Mouse (Mus musculus) hindbrain, embryonic 12.5 days (tissue): ENCODE measurements around the gene Stk4. TPM values are rescaled to one million over a fixed set of nuclear protein-coding genes. Genes with fewer than 3 reads are reported as not detected.

ENCODE experiments used
- ATAC-seq: fragments of 200-750 bp; cut with Nextera tagmentation; 2 replicates; pipeline ENCODE4 v1.8.0; 2017; ENCODE audit warnings: moderate TSS enrichment; ENCODE audit not compliant: low FRiP score
- H3K27ac ChIP-seq: fragments of 300-500 bp; sonication (generic); 2 replicates; pipeline ENCODE4 v1.5.1; 2016; ENCODE audit warnings: mild to moderate bottlenecking
- H3K27me3 ChIP-seq: fragments of 300-500 bp; sonication (generic); 2 replicates; pipeline ENCODE4 v1.6.1; 2016; ENCODE audit warnings: mild to moderate bottlenecking
- H3K36me3 ChIP-seq: fragments of 300-500 bp; sonication (generic); 2 replicates; pipeline ENCODE4 v1.6.1; 2016; ENCODE audit warnings: mild to moderate bottlenecking
- H3K4me1 ChIP-seq: fragments of 300-500 bp; sonication (generic); 2 replicates; pipeline ENCODE4 v1.6.1; 2016
- H3K4me2 ChIP-seq: fragments of 300-500 bp; sonication (generic); replicated peaks from 2 replicates; pipeline ENCODE4 v1.6.1; 2016; ENCODE audit warnings: mild to moderate bottlenecking
- H3K4me3 ChIP-seq: fragments of 300-500 bp; sonication (generic); 2 replicates; pipeline ENCODE4 v1.5.1; 2016; ENCODE audit warnings: mild to moderate bottlenecking
- H3K9ac ChIP-seq: fragments of 300-500 bp; sonication (generic); 2 replicates; pipeline ENCODE4 v1.6.1; 2016; ENCODE audit warnings: mild to moderate bottlenecking, moderate library complexity
- H3K9me3 ChIP-seq: fragments of 300-500 bp; sonication (generic); replicated peaks from 2 replicates; pipeline ENCODE4 v1.6.1; 2016; ENCODE audit warnings: mild to moderate bottlenecking
- WGBS: fragments of 180-500 bp; shearing (Covaris S2); methylation state at CpG from one replicate; pipeline ENCODE4 v1.1.7; 2016; 5-methylcytosine and 5-hydroxymethylcytosine counted together
- polyA plus RNA-seq: library from polyadenylated mRNA; unstranded; fragments of >200 nt; fragmentation: Nextera tagmentation; extraction: Ambion mirVana; gene quantifications from 2 replicates; pipeline ENCODE4 v1.2.1, GENCODE M21; 2016

Stk4 gene
- polyA plus RNA-seq, 1 experiment from 2014 or later: 32.0 TPM

- H3K27me3 ChIP-seq: no peaks in the 10 kb centered on the region
- no peak overlapping the region for H3K9ac ChIP-seq
- H3K27ac ChIP-seq: no peak overlapping the region
- H3K4me1 ChIP-seq: peaks cover 24% of the 10 kb centered on the region
- no peak overlapping the region for H3K4me2 ChIP-seq
- no peak overlapping the region for H3K4me3 ChIP-seq
- no peaks in the 10 kb centered on the region for H3K36me3 ChIP-seq
- H3K9me3 ChIP-seq: no peaks in the 10 kb centered on the region
- ATAC-seq: no peak
- WGBS: 56% methylated on average over 6 of the region's 6 CpGs
Observed at GRCm38 (mm10) chr2:164137754-164138153, 67.6 kb downstream of the Stk4 start.

- H3K4me2 ChIP-seq: no peak overlapping the region
- H3K36me3 ChIP-seq: no peaks in the 10 kb centered on the region
- H3K27ac ChIP-seq: peak overlapping the region; percentile 84
- peaks cover 36% of the 10 kb centered on the region for H3K4me1 ChIP-seq
- no peaks in the 10 kb centered on the region for H3K27me3 ChIP-seq
- ATAC-seq: no peak
- WGBS: 49% methylated on average over 10 of the region's 10 CpGs
- no peak overlapping the region for H3K9ac ChIP-seq
- H3K4me3 ChIP-seq: no peak overlapping the region
- no peaks in the 10 kb centered on the region for H3K9me3 ChIP-seq
Observed at GRCm38 (mm10) chr2:164142021-164142420, 71.9 kb downstream of the Stk4 start.

GRCm38 (mm10) chr2:164144025-164144424 lies 73.9 kb downstream of the Stk4 start:
- H3K9me3 ChIP-seq: no peaks in the 10 kb centered on the region
- 45% methylated on average over 6 of the region's 6 CpGs for WGBS

DNA sequence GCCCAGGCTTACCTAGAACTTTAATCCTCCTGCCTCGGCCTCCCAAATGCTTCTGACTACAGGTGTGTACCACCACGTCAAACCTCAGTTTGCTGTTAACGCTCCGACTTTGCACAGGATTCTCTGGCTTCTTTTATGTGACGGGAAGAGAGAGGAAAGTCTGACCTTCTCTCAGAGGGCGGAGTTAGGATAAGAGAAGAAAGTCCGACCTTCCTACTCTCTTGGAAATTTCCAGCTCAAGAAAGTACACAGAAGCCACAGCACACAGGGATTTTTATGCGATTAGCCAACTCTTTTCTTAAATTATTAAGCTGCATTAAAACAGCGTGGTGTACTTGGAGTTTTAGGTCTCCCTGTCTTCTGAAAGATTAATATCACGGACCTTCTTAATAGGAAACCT lies 74.4 kb downstream of the Stk4 start:
- WGBS: 81% methylated on average over 10 of the region's 10 CpGs
- no peak overlapping the region for H3K27ac ChIP-seq
- H3K4me3 ChIP-seq: no peak overlapping the region
- H3K4me2 ChIP-seq: no peak overlapping the region
- ATAC-seq: no peak
- H3K36me3 ChIP-seq: no peaks in the 10 kb centered on the region
- no peak overlapping the region for H3K9ac ChIP-seq
- no peaks in the 10 kb centered on the region for H3K27me3 ChIP-seq
- H3K4me1 ChIP-seq: peaks cover 32% of the 10 kb centered on the region
- H3K9me3 ChIP-seq: no peaks in the 10 kb centered on the region

More at GRCm38 (mm10) chr2:164144025-164144424, 73.9 kb downstream of the Stk4 start:
- Histone ChIP-seq H3K4me2 (no peak overlapping the region), H3K27ac (no peak overlapping the region), H3K4me3 (no peak overlapping the region), H3K9ac (no peak overlapping the region), H3K4me1 (peaks cover 30% of the 10 kb centered on the region), H3K36me3 (no peaks in the 10 kb centered on the region), H3K27me3 (no peaks in the 10 kb centered on the region)
- no peak for ATAC-seq

GRCm38 (mm10) chr2:164146556-164146955 lies 76.4 kb downstream of the Stk4 start:
- H3K9ac ChIP-seq: no peak overlapping the region
- H3K4me2 ChIP-seq: no peak overlapping the region
- no peaks in the 10 kb centered on the region for H3K27me3 ChIP-seq
- peaks cover 5% of the 10 kb centered on the region; the same call in 1 of the 2 replicates for H3K36me3 ChIP-seq
- H3K4me3 ChIP-seq: no peak overlapping the region
- H3K4me1 ChIP-seq: peaks cover 34% of the 10 kb centered on the region
- WGBS: 95% methylated on average over 12 of the region's 12 CpGs
- H3K9me3 ChIP-seq: no peaks in the 10 kb centered on the region
- ATAC-seq: no peak
- no peak overlapping the region for H3K27ac ChIP-seq

GRCm38 (mm10) chr2:164150086-164150760 lies 80.1 kb downstream of the Stk4 start:
- peak overlapping the region; percentile 25 for H3K27ac ChIP-seq

GRCm38 (mm10) chr2:164152341-164152740 lies 82.2 kb downstream of the Stk4 start:
- Histone ChIP-seq H3K36me3 (peaks cover 33% of the 10 kb centered on the region), H3K4me3 (no peak overlapping the region), H3K27me3 (no peaks in the 10 kb centered on the region), H3K27ac (no peak overlapping the region), H3K9ac (no peak overlapping the region), H3K4me2 (no peak overlapping the region), H3K9me3 (no peaks in the 10 kb centered on the region), H3K4me1 (peaks cover 10% of the 10 kb centered on the region)
- no peak for ATAC-seq
- 94% methylated on average over 11 of the region's 11 CpGs for WGBS

More at GRCm38 (mm10) chr2:164150086-164150760, 80.1 kb downstream of the Stk4 start:
- H3K4me2 ChIP-seq: no peak overlapping the region
- peaks cover 28% of the 10 kb centered on the region for H3K36me3 ChIP-seq
- ATAC-seq: no peak
- no peaks in the 10 kb centered on the region for H3K27me3 ChIP-seq
- 43% methylated on average over 14 of the region's 14 CpGs for WGBS
- no peak overlapping the region for H3K4me3 ChIP-seq
- H3K4me1 ChIP-seq: peaks cover 10% of the 10 kb centered on the region
- no peak overlapping the region for H3K9ac ChIP-seq
- H3K9me3 ChIP-seq: no peaks in the 10 kb centered on the region

GRCm38 (mm10) chr2:164154007-164154406 lies 83.9 kb downstream of the Stk4 start:
- Histone ChIP-seq H3K9ac (no peak overlapping the region), H3K9me3 (no peaks in the 10 kb centered on the region), H3K27ac (no peak overlapping the region), H3K27me3 (no peaks in the 10 kb centered on the region), H3K36me3 (peaks cover 34% of the 10 kb centered on the region), H3K4me3 (no peak overlapping the region), H3K4me1 (peaks cover 10% of the 10 kb centered on the region), H3K4me2 (no peak overlapping the region)
- 93% methylated on average over 10 of the region's 10 CpGs for WGBS
- ATAC-seq: no peak

DNA sequence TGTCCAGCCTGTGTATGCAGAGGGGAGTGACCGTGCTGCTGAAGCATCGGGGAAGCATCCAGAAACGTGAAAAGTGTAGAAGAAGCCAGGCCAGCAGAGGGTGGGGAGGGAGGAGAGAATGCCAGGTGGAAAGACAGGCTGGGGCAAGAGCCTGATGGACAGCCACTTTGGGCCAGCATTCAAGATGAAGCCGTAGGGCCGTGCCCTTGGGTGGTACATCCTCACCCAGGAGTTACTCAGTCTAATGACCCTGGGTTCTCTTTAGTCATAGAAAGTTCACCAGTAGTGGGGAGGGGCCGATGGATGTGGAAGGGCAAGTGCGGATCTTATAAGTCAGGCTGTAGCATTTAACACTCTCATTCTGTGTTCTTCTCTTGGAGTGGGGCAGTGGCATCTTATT lies 86.0 kb downstream of the Stk4 start:
- Histone ChIP-seq H3K9ac (no peak overlapping the region), H3K27me3 (no peaks in the 10 kb centered on the region), H3K36me3 (peaks cover 33% of the 10 kb centered on the region), H3K4me3 (no peak overlapping the region), H3K4me1 (no peaks in the 10 kb centered on the region), H3K27ac (no peak overlapping the region), H3K9me3 (no peaks in the 10 kb centered on the region), H3K4me2 (no peak overlapping the region)
- 88% methylated on average over 7 of the region's 7 CpGs for WGBS
- no peak for ATAC-seq

- Histone ChIP-seq H3K9ac (no peak overlapping the region), H3K4me1 (no peaks in the 10 kb centered on the region), H3K27ac (no peak overlapping the region), H3K9me3 (no peaks in the 10 kb centered on the region), H3K27me3 (no peaks in the 10 kb centered on the region), H3K4me2 (no peak overlapping the region), H3K4me3 (no peak overlapping the region), H3K36me3 (0 out of 2 replicates have a peak, but pooled peaks cover 8% of the 10 kb centered on the region)
- WGBS: 83% methylated on average over 2 of the region's 2 CpGs
- no peak for ATAC-seq
Observed at GRCm38 (mm10) chr2:164158838-164159237, 88.7 kb downstream of the Stk4 start.

DNA sequence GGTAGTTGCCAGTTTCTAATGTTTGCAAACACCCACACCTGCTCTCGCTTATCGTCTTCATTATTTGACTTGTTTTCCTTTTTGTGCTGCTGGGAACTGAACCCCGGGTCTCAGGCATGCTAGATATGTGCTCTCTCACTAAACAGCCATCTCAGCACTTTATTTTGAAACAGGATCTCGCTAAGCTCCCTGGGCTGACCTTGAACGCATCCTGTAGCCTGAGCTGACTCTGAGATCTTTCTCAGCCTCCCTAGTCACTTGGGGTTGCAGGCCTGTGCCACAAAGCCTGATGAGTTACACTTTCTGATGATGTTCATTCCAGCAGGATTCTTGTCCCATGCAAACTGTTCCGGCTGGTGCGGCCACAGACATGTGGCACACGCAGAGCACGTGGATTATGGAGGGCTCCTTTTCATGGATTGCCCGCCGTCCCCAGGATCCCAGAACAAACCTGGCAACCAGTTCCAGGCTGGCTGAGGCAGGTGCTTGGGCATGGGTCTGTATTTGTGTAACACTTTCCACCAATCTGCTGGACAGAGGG lies 91.5 kb downstream of the Stk4 start:
- no peak overlapping the region for H3K27ac ChIP-seq
- H3K36me3 ChIP-seq: 0 out of 2 replicates have a peak, but pooled peaks cover 6% of the 10 kb centered on the region
- H3K4me1 ChIP-seq: no peaks in the 10 kb centered on the region
- peaks cover 11% of the 10 kb centered on the region for H3K27me3 ChIP-seq
- no peak overlapping the region for H3K4me2 ChIP-seq
- ATAC-seq: no peak
- no peak overlapping the region for H3K9ac ChIP-seq
- no peak overlapping the region for H3K4me3 ChIP-seq
- WGBS: 84% methylated on average over 11 of the region's 11 CpGs
- H3K9me3 ChIP-seq: no peaks in the 10 kb centered on the region

GRCm38 (mm10) chr2:164164941-164165340 lies 94.8 kb downstream of the Stk4 start:
- H3K27me3 ChIP-seq: peaks cover 45% of the 10 kb centered on the region
- ATAC-seq: no peak
- 94% methylated on average over 5 of the region's 5 CpGs for WGBS
- H3K4me3 ChIP-seq: no peak overlapping the region
- no peak overlapping the region for H3K9ac ChIP-seq
- no peak overlapping the region for H3K27ac ChIP-seq
- no peaks in the 10 kb centered on the region for H3K9me3 ChIP-seq
- no peak overlapping the region for H3K4me2 ChIP-seq
- H3K4me1 ChIP-seq: peaks cover 13% of the 10 kb centered on the region
- no peaks in the 10 kb centered on the region for H3K36me3 ChIP-seq
